Mouse (Mus musculus) myocyte (in vitro differentiated cells): Measurements from ENCODE around the gene Zdhhc7.
A peak's percentile ranks its signal among the peaks of the same experiment; 100 is the strongest.

Experiments used
- CEBPB ChIP-seq: IDR thresholded peaks from 2 replicates; pipeline ENCODE4 v1.6.1; 2011; ENCODE audit warnings: mild to moderate bottlenecking, moderate library complexity; ENCODE audit not compliant: poor library complexity, insufficient read depth, severe bottlenecking
- E2F4 ChIP-seq: IDR thresholded peaks from one replicate; pipeline ENCODE4 v1.6.1; 2011; ENCODE audit warnings: mild to moderate bottlenecking, control low read depth, moderate library complexity; ENCODE audit not compliant: insufficient read depth
- MAX ChIP-seq: IDR thresholded peaks from one replicate; pipeline ENCODE4 v1.6.1; 2011; ENCODE audit warnings: low read depth, mild to moderate bottlenecking, control low read depth
- MYOD1 ChIP-seq, 3 experiments: IDR thresholded peaks; one replicate each; pipeline ENCODE4 v1.6.1; 2011; ENCODE audit warnings: control low read depth in 2 of 3, low read depth in 2 of 3, mild to moderate bottlenecking in 2 of 3, moderate library complexity in 1 of 3; ENCODE audit not compliant: insufficient read length in 2 of 3, control insufficient read depth in 1 of 3
- MYOG ChIP-seq, 3 experiments: IDR thresholded peaks; one replicate each; pipeline ENCODE4 v1.6.1; 2011; ENCODE audit warnings: control low read depth in 2 of 3, low read depth in 2 of 3, mild to moderate bottlenecking in 2 of 3; ENCODE audit not compliant: insufficient read length in 2 of 3, control insufficient read depth in 1 of 3, insufficient read depth in 1 of 3
- POLR2A ChIP-seq: IDR thresholded peaks from one replicate; pipeline ENCODE4 v1.6.1; 2011; ENCODE audit warnings: low read depth, mild to moderate bottlenecking, control low read depth, moderate library complexity; ENCODE audit not compliant: insufficient read length
- POLR2AphosphoS2 ChIP-seq: IDR thresholded peaks from one replicate; pipeline ENCODE4 v1.6.1; 2011; ENCODE audit warnings: low read depth, control low read depth; ENCODE audit not compliant: insufficient read length
- REST ChIP-seq: IDR thresholded peaks from one replicate; pipeline ENCODE4 v1.6.1; 2011; ENCODE audit warnings: mild to moderate bottlenecking, control low read depth, moderate library complexity; ENCODE audit not compliant: insufficient read depth, insufficient read length
- TCF12 ChIP-seq: IDR thresholded peaks from one replicate; pipeline ENCODE4 v1.6.1; 2011; ENCODE audit warnings: mild to moderate bottlenecking, control low read depth; ENCODE audit not compliant: poor library complexity, insufficient read depth, severe bottlenecking
- TCF3 ChIP-seq: IDR thresholded peaks from one replicate; pipeline ENCODE4 v1.6.1; 2011; ENCODE audit warnings: low read depth, control low read depth; ENCODE audit not compliant: insufficient read length
- USF1 ChIP-seq: IDR thresholded peaks from one replicate; pipeline ENCODE4 v1.6.1; 2011; ENCODE audit warnings: low read depth, mild to moderate bottlenecking, control low read depth, moderate library complexity

DNA sequence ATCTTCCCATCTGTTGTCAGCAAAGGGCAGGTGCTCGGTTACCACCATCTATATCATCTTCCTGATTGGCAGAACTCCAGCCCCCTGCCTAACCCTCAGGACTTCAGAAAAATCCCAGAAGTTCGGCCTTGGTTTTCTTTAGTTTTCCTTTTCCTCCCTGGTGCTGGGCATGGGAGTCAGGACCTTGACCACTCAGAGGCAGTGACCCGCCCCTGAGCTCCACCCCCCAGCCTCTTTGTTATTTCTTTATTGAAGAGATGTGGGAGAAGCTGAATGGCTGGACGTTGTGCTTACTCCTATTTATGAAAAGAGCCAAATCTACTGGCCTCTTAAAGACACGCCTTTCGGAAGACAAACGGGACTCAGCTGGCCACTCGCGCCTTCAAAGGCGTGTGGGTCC is 12.0 kb upstream of the Zdhhc7 start:
- TF ChIP-seq TCF12 (no peak), POLR2A (no peak), MAX (no peak), MYOD1 (IDR thresholded peaks at IDR 0.05; ENCODE audit: control insufficient read depth in 1 of 3, insufficient read length in 2 of 3, low read depth in 2 of 3) (peak in 2 of 3 experiments; percentile 29 to 39), USF1 (no peak), REST (no peak), CEBPB (no peak), TCF3 (no peak), MYOG (IDR thresholded peaks at IDR 0.05; ENCODE audit: control insufficient read depth in 1 of 3, insufficient read depth in 1 of 3, insufficient read length in 2 of 3, low read depth in 2 of 3) (no peak), POLR2AphosphoS2 (no peak), E2F4 (no peak)
